Mouse (Mus musculus) macrophage (primary cell): ENCODE results near the gene Spsb2. TPM values are rescaled to one million over a fixed set of nuclear protein-coding genes. Genes with fewer than 3 reads are reported as not detected.

Source experiments
- H3K27ac ChIP-seq: fragments of 350-480 bp; formaldehyde crosslinking; 2 replicates; pipeline ENCODE4 v1.9.0; 2021
- H3K36me3 ChIP-seq: fragments of 350-480 bp; formaldehyde crosslinking; 2 replicates; pipeline ENCODE4 v1.9.0; 2021; ENCODE audit errors: inconsistent target
- H3K4me3 ChIP-seq: fragments of 350-480 bp; formaldehyde crosslinking; 2 replicates; pipeline ENCODE4 v1.9.0; 2021; ENCODE audit errors: inconsistent target
- H3K79me2 ChIP-seq: fragments of 350-480 bp; formaldehyde crosslinking; 2 replicates; pipeline ENCODE4 v1.9.0; 2021; ENCODE audit errors: inconsistent target
- WGBS: methylation state at CpG from one replicate; pipeline ENCODE4 v1.1.7; 2026; ENCODE audit warnings: inconsistent platforms; ENCODE audit not compliant: missing documents; 5-methylcytosine and 5-hydroxymethylcytosine counted together
- polyA plus RNA-seq: library from polyadenylated mRNA; stranded (reverse); fragments of 250-400 nt; gene quantifications from 3 replicates; pipeline ENCODE4 v1.2.4, GENCODE M21; 2018; ENCODE audit warnings: inconsistent platforms

The Spsb2 gene
- polyA plus RNA-seq, 1 experiment from 2014 or later, result 24.2 TPM

DNA sequence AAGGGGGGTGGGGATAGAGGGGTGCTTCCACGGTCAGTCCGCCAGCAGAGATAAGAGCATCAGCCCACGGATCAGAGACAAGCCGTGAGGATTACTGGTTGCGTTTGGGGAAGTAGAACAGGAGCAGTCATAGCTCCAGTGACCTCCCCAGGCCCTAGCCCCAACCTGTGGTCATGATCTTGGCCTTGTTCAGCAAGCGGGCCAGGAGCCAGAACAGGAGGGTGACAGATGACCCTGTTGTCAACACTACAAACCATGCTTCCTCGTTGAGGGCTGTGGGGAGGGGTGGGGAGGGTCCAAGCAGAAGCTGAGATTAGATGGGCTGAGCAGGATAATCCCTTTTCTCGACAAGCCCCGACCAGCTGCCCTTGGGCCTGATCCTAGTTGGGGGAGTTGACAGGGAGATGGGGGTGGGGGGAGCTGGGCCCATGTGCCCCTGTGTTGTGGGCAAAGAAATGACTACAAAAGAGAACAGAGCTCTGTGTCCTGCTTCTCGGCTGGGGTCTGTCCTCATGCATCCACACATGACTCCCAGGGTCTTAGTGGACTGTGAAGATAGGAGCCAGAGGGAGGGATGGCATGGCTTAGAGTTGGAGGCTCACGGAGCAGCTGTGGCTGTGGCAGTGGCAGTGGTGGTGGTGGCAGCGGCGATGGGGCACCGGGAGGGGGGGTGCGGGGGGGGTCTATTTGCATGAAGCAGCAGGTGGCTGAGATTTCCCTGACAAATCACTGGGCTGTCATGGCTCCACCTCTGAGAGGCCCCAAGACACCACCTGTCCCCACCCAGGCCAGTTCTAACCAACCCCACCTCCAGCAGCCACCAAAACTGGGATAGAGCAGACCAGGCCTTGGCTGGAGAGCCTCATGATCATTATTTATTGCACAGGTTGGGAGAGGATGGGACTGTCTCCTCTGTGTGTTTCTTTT is 32.0 kb downstream of the Spsb2 start, which contains the start of gene Gnb3:
Gnb3 (minus strand) TSS at position 35 of the 927 bp plus-strand sequence.
- no peak within 1 kb of the TSS for H3K27ac ChIP-seq

GRCm38 (mm10) chr6:124847305-124847704 is 38.8 kb downstream of the Spsb2 start:
- peaks cover 5% of the 10 kb centered on the region; the same call in 1 of the 2 replicates for H3K36me3 ChIP-seq
- no peak overlapping the region for H3K4me3 ChIP-seq
- 20% methylated on average over 9 of the region's 9 CpGs for WGBS
- no peaks in the 10 kb centered on the region for H3K79me2 ChIP-seq
- no peak overlapping the region for H3K27ac ChIP-seq

More for the DNA sequence above, 32.0 kb downstream of the Spsb2 start, which contains the start of gene Gnb3:
- WGBS, result 45% methylated on average over 12 of the region's 15 CpGs
- Histone ChIP-seq H3K79me2 (no peaks in the 10 kb centered on the region), H3K4me3 (no peak within 1 kb of the TSS), H3K36me3 (peaks cover 5% of the 10 kb centered on the region; the same call in 1 of the 2 replicates)

- Histone ChIP-seq H3K27ac (no peak overlapping the region), H3K36me3 (no peaks in the 10 kb centered on the region), H3K79me2 (no peaks in the 10 kb centered on the region), H3K4me3 (no peak overlapping the region)
- 96% methylated on average over 8 of the region's 8 CpGs for WGBS
Observed at GRCm38 (mm10) chr6:124850535-124850934, 42.1 kb downstream of the Spsb2 start.

GRCm38 (mm10) chr6:124854647-124855046 is 46.2 kb downstream of the Spsb2 start:
- H3K36me3 ChIP-seq, result peaks cover 10% of the 10 kb centered on the region; the same call in 1 of the 2 replicates
- WGBS, result 80% methylated on average over 12 of the region's 12 CpGs
- no peaks in the 10 kb centered on the region for H3K79me2 ChIP-seq
- H3K4me3 ChIP-seq, result no peak overlapping the region
- no peak overlapping the region for H3K27ac ChIP-seq

GRCm38 (mm10) chr6:124856321-124856720 is 47.9 kb downstream of the Spsb2 start:
- peaks cover 14% of the 10 kb centered on the region; the same call in 1 of the 2 replicates for H3K36me3 ChIP-seq
- H3K4me3 ChIP-seq, result no peak overlapping the region
- 35% methylated on average over 12 of the region's 14 CpGs for WGBS

DNA sequence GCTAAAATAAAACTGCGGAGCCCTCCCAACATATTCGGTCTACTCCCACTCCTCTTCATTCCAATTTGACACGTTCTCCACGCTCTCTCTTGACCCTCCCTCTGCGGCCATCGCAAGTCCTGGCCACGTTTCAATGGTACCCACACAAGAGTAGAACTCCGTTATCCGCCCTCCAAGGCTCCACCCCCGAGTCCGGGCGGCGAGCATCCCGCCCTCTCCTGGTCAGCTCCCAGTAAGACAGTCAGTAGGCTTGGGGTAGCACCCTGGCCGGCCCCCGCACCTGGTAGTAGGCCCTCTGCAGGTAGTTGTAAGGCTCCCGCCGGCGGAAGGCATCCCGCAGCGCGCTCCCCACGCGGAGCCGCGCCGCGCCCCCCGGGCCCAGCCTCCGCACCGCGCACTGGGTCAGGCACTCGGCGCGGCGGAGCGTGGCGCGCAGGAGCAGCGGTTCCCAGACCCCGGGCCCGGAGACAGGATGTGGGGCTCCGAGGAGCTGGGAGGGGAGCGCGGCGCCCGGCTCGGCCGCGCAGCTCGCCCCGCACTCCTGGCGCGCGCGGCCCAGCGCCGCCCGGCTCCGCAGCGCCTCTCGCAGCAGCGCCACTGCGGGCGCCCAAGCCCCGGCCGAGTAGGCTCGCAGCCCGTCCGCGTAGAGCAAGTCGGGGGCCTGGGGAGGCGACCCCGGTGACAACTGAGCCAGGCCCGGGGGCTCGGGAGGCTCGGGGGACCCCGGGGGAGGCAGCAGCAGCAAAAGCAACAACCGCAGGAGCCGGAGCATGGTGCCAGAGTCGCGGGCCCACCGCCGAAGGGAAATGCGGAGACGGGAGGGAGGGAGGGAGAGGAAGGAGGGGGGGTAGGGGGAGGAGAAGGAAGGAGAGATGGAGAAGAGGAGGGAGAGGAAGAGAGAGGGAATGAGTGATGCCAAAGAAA is 48.7 kb downstream of the Spsb2 start, which contains the start of gene P3h3:
P3h3 (minus strand) TSS at position 837 of the 924 bp plus-strand sequence.
- no peak within 1 kb of the TSS for H3K27ac ChIP-seq
- peaks cover 13% of the 10 kb centered on the region; the same call in 1 of the 2 replicates for H3K79me2 ChIP-seq
- under 1% methylated on average over 65 of the region's 86 CpGs for WGBS
- H3K4me3 ChIP-seq, result no peak within 1 kb of the TSS; the same call in 1 of the 2 replicates
- peaks cover 19% of the 10 kb centered on the region; the same call in 1 of the 2 replicates for H3K36me3 ChIP-seq

More at GRCm38 (mm10) chr6:124856321-124856720, 47.9 kb downstream of the Spsb2 start:
- peaks cover 5% of the 10 kb centered on the region; the same call in 1 of the 2 replicates for H3K79me2 ChIP-seq
- H3K27ac ChIP-seq, result no peak overlapping the region

DNA sequence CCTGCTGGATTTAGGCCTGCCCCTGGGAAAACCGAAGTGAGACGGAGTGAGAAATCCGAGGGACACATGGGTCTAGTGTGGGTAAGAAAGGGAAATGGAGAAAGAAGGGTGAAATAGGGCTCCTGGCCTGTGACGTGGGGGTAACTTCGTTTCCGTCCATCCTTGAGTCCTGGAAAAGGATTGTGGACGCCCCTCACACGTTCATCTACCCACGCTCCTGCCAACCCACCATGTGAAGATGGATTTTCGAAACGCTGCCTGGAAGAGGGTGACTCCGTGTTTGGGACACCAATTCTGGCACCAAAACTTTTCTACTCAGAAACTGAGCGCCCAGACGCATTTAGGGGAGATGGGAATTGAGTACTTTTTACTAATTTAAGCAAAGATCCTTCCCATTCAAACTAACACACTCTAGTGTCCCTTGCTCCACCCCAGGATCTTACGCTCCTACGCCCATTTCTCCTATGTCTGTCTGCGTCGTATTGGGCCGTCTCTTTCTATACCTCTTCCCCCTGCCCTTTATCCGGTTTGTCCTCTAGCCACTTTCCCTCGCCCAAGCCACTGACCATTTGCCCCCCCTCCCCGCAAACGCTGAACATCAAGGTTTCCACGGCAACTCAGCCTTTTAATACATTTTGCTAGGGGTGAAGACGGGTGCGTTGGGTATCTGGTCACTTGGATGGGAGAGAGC is 49.5 kb downstream of the Spsb2 start:
- WGBS, result 49% methylated on average over 25 of the region's 26 CpGs
- no peak overlapping the region for H3K27ac ChIP-seq
- peaks cover 19% of the 10 kb centered on the region; the same call in 1 of the 2 replicates for H3K36me3 ChIP-seq
- H3K4me3 ChIP-seq, result no peak overlapping the region
- H3K79me2 ChIP-seq, result peaks cover 21% of the 10 kb centered on the region; the same call in 1 of the 2 replicates

DNA sequence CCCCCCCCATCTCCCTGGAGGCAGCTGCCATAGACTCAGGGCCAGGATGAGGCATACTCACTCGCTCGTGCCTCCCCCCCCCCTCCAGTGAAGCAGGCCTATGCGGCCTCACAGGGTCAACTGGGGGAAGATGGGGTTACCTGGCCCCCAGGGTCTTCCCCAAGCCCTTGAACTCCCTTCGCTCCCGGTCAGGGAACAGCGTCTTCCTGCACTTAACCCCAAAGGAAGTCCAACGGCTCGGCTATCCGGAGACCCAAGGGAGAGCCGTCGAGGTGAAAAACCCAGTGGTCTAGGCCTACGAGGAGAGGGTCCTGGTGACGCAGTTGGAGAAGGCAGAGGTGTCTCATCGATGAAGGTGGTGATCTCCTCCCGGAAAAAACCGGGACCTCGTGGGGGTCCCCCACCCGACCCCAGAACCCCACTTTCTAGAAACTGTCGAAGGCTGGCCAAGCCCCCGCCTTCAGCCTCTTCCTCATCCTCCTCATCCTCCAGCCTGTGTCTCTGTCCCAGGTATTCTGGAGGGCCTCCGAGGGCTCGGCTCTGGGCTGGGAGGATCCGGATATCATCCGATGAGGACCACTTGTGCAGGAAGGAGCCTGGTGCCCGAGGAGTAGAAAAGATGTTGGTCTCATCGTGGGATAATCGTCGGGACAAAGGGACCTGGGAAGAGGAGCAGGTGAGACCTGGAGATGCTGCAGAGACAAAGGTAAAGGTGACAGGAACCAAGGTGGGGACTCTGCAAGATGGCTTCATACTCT is 50.3 kb downstream of the Spsb2 start:
- peaks cover 19% of the 10 kb centered on the region; the same call in 1 of the 2 replicates for H3K36me3 ChIP-seq
- WGBS, result 85% methylated on average over 20 of the region's 28 CpGs
- H3K4me3 ChIP-seq, result no peak overlapping the region
- no peak overlapping the region for H3K27ac ChIP-seq
- H3K79me2 ChIP-seq, result peaks cover 25% of the 10 kb centered on the region; the same call in 1 of the 2 replicates

- 13% methylated on average over 12 of the region's 12 CpGs for WGBS
- Histone ChIP-seq H3K36me3 (peaks cover 19% of the 10 kb centered on the region; the same call in 1 of the 2 replicates), H3K4me3 (no peak overlapping the region), H3K27ac (no peak overlapping the region), H3K79me2 (peaks cover 25% of the 10 kb centered on the region; the same call in 1 of the 2 replicates)
Observed at GRCm38 (mm10) chr6:124859725-124860124, 51.3 kb downstream of the Spsb2 start.

Other genes with a start within 250 kb of the Spsb2 start
- gene C1rb, start 238.4 kb upstream of the Spsb2 start, polyA plus RNA-seq, result not detected in 3 replicates
- not detected in 3 replicates for gene C1s2, start 172.6 kb upstream of the Spsb2 start, polyA plus RNA-seq
- 42.1 to 61.4 TPM (median 45.7 TPM) in 3 replicates for gene Lpcat3, start 145.6 kb upstream of the Spsb2 start, polyA plus RNA-seq
- 27.4 to 82.6 TPM (median 54.2 TPM) in 3 replicates for gene Emg1, start 96.5 kb upstream of the Spsb2 start, polyA plus RNA-seq
- gene Phb2, start 96.3 kb upstream of the Spsb2 start, polyA plus RNA-seq, result 84.2 to 177 TPM (median 93.5 TPM) in 3 replicates
- 172 to 251 TPM (median 215 TPM) in 3 replicates for gene Ptpn6, start 69.9 kb upstream of the Spsb2 start, polyA plus RNA-seq
- gene Grcc10, start 67.3 kb upstream of the Spsb2 start, polyA plus RNA-seq, result 43.6 to 99.2 TPM (median 63.8 TPM) in 3 replicates
- gene Gm45234, start 52.6 kb upstream of the Spsb2 start, polyA plus RNA-seq, result not detected in 3 replicates
- gene Atn1, start 52.1 kb upstream of the Spsb2 start, polyA plus RNA-seq, result 17.0 to 35.6 TPM (median 21.7 TPM) in 3 replicates
- gene Eno2, start 39.0 kb upstream of the Spsb2 start, polyA plus RNA-seq, result 4.8 to 9.6 TPM (median 6.7 TPM) in 3 replicates
- gene Lrrc23, start 28.9 kb upstream of the Spsb2 start, polyA plus RNA-seq, result not detected in 3 replicates
- gene Tpi1, start 5.6 kb downstream of the Spsb2 start, polyA plus RNA-seq, result 195 to 347 TPM (median 203 TPM) in 3 replicates
- 61.4 to 91.7 TPM (median 71.1 TPM) in 3 replicates for gene Usp5, start 20.8 kb downstream of the Spsb2 start, polyA plus RNA-seq
- 3.2 to 22.0 TPM (median 8.6 TPM) in 3 replicates for gene Cdca3, start 20.9 kb downstream of the Spsb2 start, polyA plus RNA-seq
- gene Gnb3, start 31.6 kb downstream of the Spsb2 start, polyA plus RNA-seq, result 0.27 TPM in 1 of 3 replicates, not detected in the others
- 9.8 to 27.6 TPM (median 12.3 TPM) in 3 replicates for gene P3h3, start 49.1 kb downstream of the Spsb2 start, polyA plus RNA-seq
- gene Gpr162, start 55.3 kb downstream of the Spsb2 start, polyA plus RNA-seq, result 20.0 to 195 TPM (median 70.2 TPM) in 3 replicates
- 49.3 to 211 TPM (median 83.5 TPM) in 3 replicates for gene Cd4, start 79.6 kb downstream of the Spsb2 start, polyA plus RNA-seq
- gene Lag3, start 103.0 kb downstream of the Spsb2 start, polyA plus RNA-seq, result 1.5 to 1.8 TPM (median 1.5 TPM) in 3 replicates
- gene Ptms, start 111.4 kb downstream of the Spsb2 start, polyA plus RNA-seq, result 540 to 1,227 TPM (median 1,212 TPM) in 3 replicates
- gene Mlf2, start 122.7 kb downstream of the Spsb2 start, polyA plus RNA-seq, result 179 to 203 TPM (median 199 TPM) in 3 replicates
- gene Cops7a, start 156.9 kb downstream of the Spsb2 start, polyA plus RNA-seq, result 42.8 to 68.7 TPM (median 51.4 TPM) in 3 replicates
- gene Pianp, start 188.0 kb downstream of the Spsb2 start, polyA plus RNA-seq, result 10.8 to 32.4 TPM (median 17.5 TPM) in 3 replicates
- gene Zfp384, start 200.5 kb downstream of the Spsb2 start, polyA plus RNA-seq, result 35.4 to 57.8 TPM (median 41.9 TPM) in 3 replicates
- 40.7 to 67.3 TPM (median 57.5 TPM) in 3 replicates for gene Ing4, start 231.1 kb downstream of the Spsb2 start, polyA plus RNA-seq
- gene Acrbp, start 241.0 kb downstream of the Spsb2 start, polyA plus RNA-seq, result 1.4 to 5.9 TPM (median 3.2 TPM) in 3 replicates